Mouse (Mus musculus) cerebellum, postnatal 25 days (tissue): ENCODE results near the gene Mup21.

Experiments
- DNase-seq, 2 experiments: peaks; one replicate each; pipeline ENCODE4 v3.0.0; 2021; ENCODE audit warnings: mixed read lengths in 2 of 2

Gene Mup21

DNA sequence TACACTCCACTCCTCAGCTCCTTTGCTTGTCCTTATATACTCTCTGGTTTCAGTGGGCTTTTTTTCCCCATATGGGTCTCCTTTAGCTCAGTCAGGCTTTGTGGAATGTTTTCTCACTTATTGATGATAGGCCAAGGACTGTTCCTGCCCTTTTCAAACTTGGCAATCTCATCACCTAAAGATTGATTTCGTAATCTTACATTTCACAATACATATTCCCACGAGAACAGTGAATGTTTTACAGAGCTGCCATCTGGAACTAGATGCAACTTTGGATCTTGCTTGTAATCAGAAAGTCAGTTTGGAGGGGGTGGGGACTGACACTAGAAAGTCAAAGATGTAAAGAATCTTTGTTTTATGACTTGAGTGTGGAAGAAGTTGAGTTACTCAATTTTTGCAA is at the start of gene Mup21:
TSS of gene Mup21 (minus strand) at position 53 of the 400 bp plus-strand sequence.
- DNase-seq: no peak

DNA sequence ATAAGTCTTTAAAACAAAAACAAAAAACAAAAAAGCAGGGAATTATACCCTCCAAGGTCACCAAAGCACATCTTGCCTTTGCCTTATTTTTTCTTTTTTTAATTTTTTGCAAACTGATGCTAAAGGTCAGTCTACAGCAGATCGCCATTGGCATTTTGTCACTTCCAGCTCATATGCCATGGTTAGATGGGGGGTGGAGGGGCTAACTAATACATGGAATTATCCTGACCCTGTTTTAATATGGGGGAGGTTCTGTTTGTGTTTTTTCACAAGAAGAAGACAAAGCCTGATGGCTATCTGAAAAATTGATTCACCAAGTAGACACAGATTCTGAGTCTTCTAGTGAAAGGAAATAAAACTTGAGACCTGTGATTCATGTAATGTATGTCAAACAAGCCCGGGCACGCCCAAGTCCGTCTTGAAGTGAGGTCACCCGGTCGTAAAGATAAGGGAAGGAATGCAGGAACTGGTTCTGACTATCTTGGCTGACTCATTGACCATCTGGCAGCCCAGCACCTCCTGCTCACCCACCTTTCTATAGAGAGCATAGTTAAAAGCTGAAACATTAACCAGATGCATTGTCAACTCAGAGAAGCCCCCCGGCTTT is 49.4 kb upstream of the Mup21 start:
- no peak for DNase-seq

DNA sequence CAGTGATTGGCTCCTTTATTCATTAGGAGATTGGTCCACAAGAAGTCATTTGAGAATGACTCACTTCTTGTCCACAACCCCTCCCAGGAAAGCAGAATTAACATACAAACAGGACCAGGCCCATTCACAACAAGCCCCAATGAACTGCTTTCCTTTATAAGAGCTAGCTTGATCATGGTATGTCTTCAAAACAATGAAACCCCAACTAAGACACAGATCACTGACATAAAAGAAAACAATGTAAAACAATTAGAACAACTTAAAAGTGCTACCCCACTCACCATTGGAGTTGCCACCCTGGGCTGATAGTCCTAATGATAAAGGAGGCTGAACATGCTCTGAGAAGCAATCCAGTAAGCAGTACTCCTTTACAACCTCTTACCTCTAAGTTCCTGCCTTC is 38.1 kb upstream of the Mup21 start:
- DNase-seq: no peak

DNA sequence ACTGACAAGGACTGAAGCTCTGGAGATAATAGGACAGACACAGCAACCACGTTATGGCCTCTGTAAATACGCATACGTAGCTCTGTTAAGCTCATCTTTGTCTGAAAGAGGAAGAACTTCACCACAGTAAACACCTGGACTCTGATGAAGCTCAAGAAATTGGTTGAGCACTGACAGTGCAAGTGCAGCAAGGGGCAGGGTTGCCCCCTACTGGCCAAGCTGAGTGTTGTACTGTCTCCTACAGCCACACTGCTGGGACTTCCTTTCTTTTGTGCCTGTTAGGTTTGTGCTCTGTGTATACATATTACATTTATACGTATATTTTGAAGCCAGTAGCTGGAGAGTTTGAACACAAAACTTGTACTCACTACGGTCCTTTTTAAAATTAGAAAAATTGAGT is 26.6 kb upstream of the Mup21 start:
- DNase-seq: peak; percentile 25 to 55

DNA sequence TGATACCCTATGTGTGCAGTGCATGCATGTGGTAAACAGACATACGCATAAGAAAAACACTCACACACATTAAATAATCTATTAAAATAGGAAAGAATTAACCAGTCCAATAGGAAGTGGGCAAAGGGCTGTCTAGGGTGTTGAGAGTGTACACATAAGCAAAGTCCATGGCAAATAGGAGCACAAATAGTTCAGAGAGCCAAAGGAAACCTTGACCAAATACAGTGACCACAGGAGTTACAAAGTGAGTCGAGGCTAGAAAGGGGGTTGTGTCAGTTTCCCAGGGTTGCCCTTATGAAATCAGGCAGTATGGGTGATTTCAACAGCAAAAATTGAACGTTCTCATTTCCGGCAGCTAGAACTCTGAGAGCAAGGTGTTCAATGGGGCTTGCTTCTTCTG is 23.8 kb upstream of the Mup21 start:
- DNase-seq: no peak

DNA sequence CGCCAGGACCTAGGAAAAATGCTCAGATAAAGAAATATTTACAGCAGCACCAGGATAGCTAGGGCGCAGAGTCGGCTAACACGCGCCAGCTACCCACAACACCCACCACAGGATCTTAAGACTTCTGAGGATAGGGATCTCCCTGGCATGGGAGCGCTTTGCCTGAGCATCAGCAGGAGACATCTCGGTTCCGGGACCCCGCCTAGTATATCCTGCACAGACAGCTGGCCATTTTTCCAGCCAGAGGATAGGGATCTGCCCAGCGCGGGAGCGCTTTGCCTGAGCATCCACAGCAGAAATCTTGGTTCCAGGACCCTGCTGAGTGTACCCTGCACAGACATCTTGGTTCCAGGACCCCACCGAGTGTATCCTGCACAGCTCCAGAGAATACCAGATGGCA is 17.0 kb upstream of the Mup21 start:
- peak; percentile 23 to 26 for DNase-seq

DNA sequence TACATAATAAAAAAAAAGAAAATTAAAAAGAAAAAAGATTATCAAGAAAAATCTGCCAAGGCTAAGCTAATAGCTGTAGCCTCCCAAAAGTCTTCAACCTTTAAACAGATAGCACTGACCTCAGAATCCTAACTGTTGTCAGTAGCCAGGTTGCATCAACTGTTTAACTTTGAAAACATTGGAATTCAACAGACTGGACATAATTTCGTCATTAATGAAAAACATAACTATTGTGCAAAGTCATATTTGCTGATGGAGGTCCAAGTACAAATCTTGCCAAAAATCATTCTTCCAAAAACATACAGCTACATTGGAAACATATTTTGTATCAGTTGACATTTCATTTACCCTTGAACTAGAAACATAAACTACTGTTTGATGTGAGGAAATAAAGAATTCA is 7.7 kb upstream of the Mup21 start:
- DNase-seq: no peak

DNA sequence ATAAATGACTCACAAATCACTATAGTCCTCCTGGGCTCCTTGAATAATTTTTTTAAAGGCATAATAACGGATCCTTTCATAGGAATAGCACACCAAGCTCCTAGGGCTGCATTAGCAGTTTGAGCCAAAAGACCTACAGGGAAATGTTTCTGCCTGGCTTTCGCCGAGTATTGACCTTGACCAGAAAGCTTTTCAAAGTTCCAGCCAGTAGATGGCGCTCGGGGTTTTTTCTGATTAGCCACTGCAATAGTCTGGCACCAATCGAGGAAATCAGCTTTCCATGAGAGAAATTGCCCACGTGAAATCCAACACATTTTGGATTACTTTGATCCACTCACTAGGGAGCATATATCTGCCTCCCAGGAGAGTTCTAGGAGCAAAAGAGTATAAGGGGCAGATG is 17.0 kb downstream of the Mup21 start:
- peak; percentile 50 to 75 for DNase-seq

DNA sequence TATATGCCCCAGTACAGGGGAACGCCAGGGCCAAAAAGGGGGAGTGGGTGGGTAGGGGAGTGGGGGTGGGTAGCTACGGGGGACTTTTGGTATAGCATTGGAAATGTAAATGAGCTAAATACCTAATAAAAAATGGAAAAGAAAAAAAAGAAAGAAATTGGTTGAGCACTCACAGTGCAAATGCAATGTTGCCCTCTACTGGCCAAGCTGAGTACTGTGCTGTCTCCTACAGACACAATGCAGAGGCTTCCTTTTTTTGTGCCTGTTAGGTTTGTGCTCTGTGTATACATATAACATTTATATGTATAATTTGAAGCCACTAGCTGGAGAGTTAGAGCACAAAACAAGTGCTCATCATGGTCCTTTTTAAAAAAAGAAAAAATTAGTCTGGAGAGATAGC is 47.3 kb downstream of the Mup21 start:
- DNase-seq: peak in 1 of 2 experiments; percentile 41
